Mouse (Mus musculus): ENCODE measurements around the gene Supt5. TPM values are rescaled to one million over a fixed set of nuclear protein-coding genes. Genes with fewer than 3 reads are reported as not detected.

The Supt5 gene
- total and polyA plus RNA-seq, 3 experiments: 35.5 to 111 (median 67.3) TPM

- H3K9ac ChIP-seq (ENCODE audit: insufficient read depth, low read depth): no peak overlapping the region
- dilution Hi-C loops (cut with MboI; ENCODE audit: extremely low pct_ligation_motif_present, extremely low pct_unique_long_range_greater_than_20kb, low sequenced_read_pairs): no loop called here
Measured at GRCm38 (mm10) chr7:28335471-28335870, 3.1 kb downstream of the Supt5 start.

GRCm38 (mm10) chr7:28334534-28334933 is 4.0 kb downstream of the Supt5 start:
- no peak overlapping the region for H3K4me2 ChIP-seq (ENCODE audit: insufficient read depth, low read depth, poor library complexity, severe bottlenecking)
- H3K79me2 ChIP-seq (replicated peaks; ENCODE audit: control insufficient read depth, extremely low read depth, insufficient read depth, poor library complexity, severe bottlenecking): peaks cover 67% of the 10 kb centered on the region
- H3K9ac ChIP-seq (ENCODE audit: insufficient read depth, low read depth): no peak overlapping the region
- H3K4me1 ChIP-seq (ENCODE audit: control insufficient read depth in 1 of 2, insufficient read depth in 2 of 2): peaks cover 9 to 23% of the 10 kb centered on the region in 2 experiments
- peaks cover 47 to 61% of the 10 kb centered on the region in 2 experiments for H3K36me3 ChIP-seq (replicated peaks in 1 of 2; ENCODE audit: control insufficient read depth in 1 of 2, insufficient read depth in 1 of 2, low read length in 1 of 2)
- H3K27ac ChIP-seq (ENCODE audit: insufficient read depth, low read depth): no peak overlapping the region
- TF ChIP-seq SMC3 (IDR thresholded peaks at IDR 0.05; ENCODE audit: low read depth, low read length) (no peak), BHLHE40 (IDR thresholded peaks at IDR 0.05; ENCODE audit: low read depth, low read length) (no peak), MAZ (IDR thresholded peaks at IDR 0.05; ENCODE audit: low read depth, low read length) (no peak), MYC (IDR thresholded peaks at IDR 0.05; ENCODE audit: low read depth, low read length) (no peak), GABPA (IDR thresholded peaks at IDR 0.05; ENCODE audit: insufficient replicate concordance, low read depth, low read length) (no peak)
- in situ Hi-C loops (cut with MboI; ENCODE audit: low pct_ligation_motif_present, low pct_unique_long_range_greater_than_20kb, low sequenced_read_pairs) (no loop called here), dilution Hi-C loops (cut with MboI; ENCODE audit: extremely low pct_ligation_motif_present, extremely low pct_unique_long_range_greater_than_20kb, low sequenced_read_pairs) (no loop called here)
- DNase-seq (ENCODE audit: extremely low read depth): no peak
- no peaks in the 10 kb centered on the region for H3K27me3 ChIP-seq (replicated peaks)
- H3K9me3 ChIP-seq (replicated peaks; ENCODE audit: low read length): no peaks in the 10 kb centered on the region
- H3K4me3 ChIP-seq (replicated peaks in 1 of 3; ENCODE audit: low read depth in 2 of 3, low read length in 2 of 3, poor library complexity in 1 of 3): no peak overlapping the region

More at GRCm38 (mm10) chr7:28335471-28335870, 3.1 kb downstream of the Supt5 start:
- no peak overlapping the region for H3K4me3 ChIP-seq (replicated peaks in 1 of 3; ENCODE audit: low read depth in 2 of 3, low read length in 2 of 3, poor library complexity in 1 of 3)
- H3K27ac ChIP-seq (ENCODE audit: insufficient read depth, low read depth): no peak overlapping the region
- no peak for DNase-seq (ENCODE audit: extremely low read depth)
- H3K9me3 ChIP-seq (replicated peaks; ENCODE audit: low read length): no peaks in the 10 kb centered on the region
- peaks cover 9 to 23% of the 10 kb centered on the region in 2 experiments for H3K4me1 ChIP-seq (ENCODE audit: control insufficient read depth in 1 of 2, insufficient read depth in 2 of 2)
- H3K36me3 ChIP-seq (replicated peaks in 1 of 2; ENCODE audit: control insufficient read depth in 1 of 2, insufficient read depth in 1 of 2, low read length in 1 of 2): peaks cover 38 to 52% of the 10 kb centered on the region in 2 experiments
- H3K27me3 ChIP-seq (replicated peaks): no peaks in the 10 kb centered on the region
- H3K79me2 ChIP-seq (replicated peaks; ENCODE audit: control insufficient read depth, extremely low read depth, insufficient read depth, poor library complexity, severe bottlenecking): peaks cover 67% of the 10 kb centered on the region
- H3K4me2 ChIP-seq (ENCODE audit: insufficient read depth, low read depth, poor library complexity, severe bottlenecking): no peak overlapping the region
- in situ Hi-C loops (cut with MboI; ENCODE audit: low pct_ligation_motif_present, low pct_unique_long_range_greater_than_20kb, low sequenced_read_pairs): no loop called here
- TF ChIP-seq CHD2 (IDR thresholded peaks at IDR 0.05; ENCODE audit: low read length): no peak
- no peak for TF ChIP-seq BHLHE40 (IDR thresholded peaks at IDR 0.05; ENCODE audit: low read depth, low read length)
- no peak for TF ChIP-seq JUN (IDR thresholded peaks at IDR 0.05; ENCODE audit: insufficient read depth, low read depth, low read length)
- TF ChIP-seq POLR2AphosphoS2 (IDR thresholded peaks at IDR 0.05; ENCODE audit: low read depth, low read length): no peak
- no peak for TF ChIP-seq POLR2A (IDR thresholded peaks at IDR 0.05; ENCODE audit: low read depth, low read length)
- no peak for TF ChIP-seq MAZ (IDR thresholded peaks at IDR 0.05; ENCODE audit: low read depth, low read length)
- TF ChIP-seq NELFE (IDR thresholded peaks at IDR 0.05; ENCODE audit: low read depth, low read length): no peak
- TF ChIP-seq E2F4 (IDR thresholded peaks at IDR 0.05; ENCODE audit: insufficient replicate concordance, low read depth, low read length): no peak
- TF ChIP-seq USF1 (IDR thresholded peaks at IDR 0.05; ENCODE audit: low read depth, low read length): no peak
- TF ChIP-seq NRF1 (IDR thresholded peaks at IDR 0.05; ENCODE audit: low read depth, low read length): no peak
- TF ChIP-seq PAX5 (IDR thresholded peaks at IDR 0.05; ENCODE audit: low read length): no peak
- no peak for TF ChIP-seq MAFK (IDR thresholded peaks at IDR 0.05; ENCODE audit: insufficient replicate concordance, low read length)
- no peak for TF ChIP-seq TCF12 (IDR thresholded peaks at IDR 0.05; ENCODE audit: low read depth, low read length)
- no peak for TF ChIP-seq MEF2A (IDR thresholded peaks at IDR 0.05; ENCODE audit: borderline replicate concordance, low read depth, low read length)
- TF ChIP-seq ZMIZ1 (IDR thresholded peaks at IDR 0.05; ENCODE audit: low read depth, low read length): no peak
- no peak for TF ChIP-seq SMC3 (IDR thresholded peaks at IDR 0.05; ENCODE audit: low read depth, low read length)
- no peak for TF ChIP-seq MYC (IDR thresholded peaks at IDR 0.05; ENCODE audit: low read depth, low read length)
